ENCODE assay signal across 25 mouse cellular contexts in genomic region chr13:93385147-93385546, GRCm38 (mm10).
"Had no signal": no experiment of that assay in that cellular context is flagged by ENCODE, and none has a peak within 500 bp of the region (broad histone marks: within the 10 kb centered on the region; RNA-seq: fewer than 3 reads in every experiment).

No protein-coding gene starts in this region.

- H3K4me2 ChIP-seq: heart, embryonic 12.5 days; hindbrain, embryonic 12.5 days; hindbrain, embryonic 14.5 days; kidney, embryonic 15.5 days; limb, embryonic 13.5 days; limb, embryonic 15.5 days had no signal

- H3K36me3 ChIP-seq: hindbrain, embryonic 10.5 days; hindbrain, embryonic 12.5 days; kidney, embryonic 15.5 days; limb, embryonic 13.5 days; limb, embryonic 15.5 days had no signal

- H3K9ac ChIP-seq: heart, embryonic 12.5 days; hindbrain, embryonic 12.5 days; hindbrain, embryonic 14.5 days; kidney, embryonic 15.5 days; limb, embryonic 13.5 days; limb, embryonic 15.5 days had no signal

- H3K4me3 ChIP-seq: gastrocnemius, adult 2 months; heart, embryonic 10.5 days; heart, embryonic 12.5 days; hindbrain, embryonic 10.5 days; hindbrain, embryonic 12.5 days; kidney, embryonic 15.5 days; limb, embryonic 13.5 days; limb, embryonic 15.5 days had no signal

- H3K27me3 ChIP-seq: heart, embryonic 12.5 days; hindbrain, embryonic 12.5 days; kidney, embryonic 15.5 days; limb, embryonic 13.5 days; limb, embryonic 15.5 days had no signal

- H3K4me1 ChIP-seq: hindbrain, embryonic 10.5 days; hindbrain, embryonic 12.5 days had no signal

- ATAC-seq: hindbrain, embryonic 16.5 days; intestine, embryonic 16.5 days had no signal

- H3K27ac ChIP-seq: gastrocnemius, adult 2 months; heart, embryonic 10.5 days; hindbrain, embryonic 10.5 days; hindbrain, embryonic 12.5 days; hindbrain, embryonic 14.5 days; kidney, embryonic 15.5 days; kidney, postnatal 0 days; limb, embryonic 13.5 days; limb, embryonic 15.5 days had no signal

- H3K9me3 ChIP-seq: heart, embryonic 10.5 days; heart, embryonic 12.5 days; hindbrain, embryonic 10.5 days; hindbrain, embryonic 12.5 days; kidney, embryonic 15.5 days; limb, embryonic 13.5 days; limb, embryonic 15.5 days had no signal

- DNase-seq: gastrocnemius, adult 2 months; gastrocnemius, postnatal 10 days; gastrocnemius, postnatal 25 days; heart, adult 18-20 months; heart, postnatal 10 days; heart, postnatal 4 days; kidney, adult 11 months; kidney, adult 2 months; kidney, adult 9 months; kidney, postnatal 14 days; kidney, postnatal 36 days; layer of hippocampus, adult 9-11 months; layer of hippocampus, postnatal 36 days; left cerebral cortex, postnatal 4 days had no signal
